Mouse (Mus musculus): Measurements from ENCODE around the gene Alg14. TPM values are rescaled to one million over a fixed set of nuclear protein-coding genes. Genes with fewer than 3 reads are reported as not detected.

The Alg14 gene
- total RNA-seq, 1 experiment from 2014 or later: 24.4 TPM

GRCm38 (mm10) chr3:121408386-121408785 is 116.8 kb downstream of the Alg14 start:
- ATAC-seq (replicated peaks in 1 of 2; ENCODE audit: insufficient read depth in 1 of 2, low FRiP score in 2 of 2, low TSS enrichment in 1 of 2, low read depth in 1 of 2, poor library complexity in 2 of 2, severe bottlenecking in 2 of 2): no peak

GRCm38 (mm10) chr3:121411450-121411849 is 119.9 kb downstream of the Alg14 start:
- no peak for ATAC-seq (replicated peaks in 1 of 2; ENCODE audit: insufficient read depth in 1 of 2, low FRiP score in 2 of 2, low TSS enrichment in 1 of 2, low read depth in 1 of 2, poor library complexity in 2 of 2, severe bottlenecking in 2 of 2)

Other genes with a start within 250 kb of the Alg14 start
- gene Rwdd3, start 120.1 kb upstream of the Alg14 start, total RNA-seq (2017): 15.3 and 20.1 TPM in 2 replicates
- 2.3 and 6.1 TPM in 2 replicates for gene Tmem56, start 8.7 kb upstream of the Alg14 start, total RNA-seq (2017)
- 41.1 and 44.8 TPM in 2 replicates for gene Cnn3, start 134.7 kb downstream of the Alg14 start, total RNA-seq (2017)
- not detected in 2 replicates for gene Slc44a3, start 240.6 kb downstream of the Alg14 start, total RNA-seq (2017)